Mouse (Mus musculus) adrenal gland, postnatal 4 days (tissue): ENCODE measurements around the gene Ncapd2. TPM values are rescaled to one million over a fixed set of nuclear protein-coding genes. Genes with fewer than 3 reads are reported as not detected.
A peak's percentile ranks its signal among the peaks of the same experiment; 100 is the strongest.

Experiments used
- DNase-seq, 2 experiments: peaks; one replicate each; pipeline ENCODE4 v3.0.0; 2021 to 2022; ENCODE audit warnings: low spot score in 2 of 2, mixed read lengths in 2 of 2
- long read RNA-seq, 2 experiments: library from polyadenylated mRNA; stranded (forward); transcript quantifications; one replicate each; pipeline ENCODE4 v2.0.0; 2021
- total RNA-seq, 2 experiments: library from RNA; stranded (reverse); gene quantifications; 2 replicates each; pipeline ENCODE4 v1.2.3; 2021

Ncapd2 gene
- 100 to 1,000 TPM in 1 of 2 experiments, 10 to 100 TPM in 1; 95.5 to 107 TPM for total RNA-seq
- long read RNA-seq, experiment 1, full-length matches to known transcripts: 5 of 27 reads
- long read RNA-seq, experiment 1, partial matches to known transcripts: 18 of 27 reads
- long read RNA-seq, experiment 1, other reads (novel, unspliced or antisense): 4 of 27 reads
- long read RNA-seq, experiment 2, full-length matches to known transcripts: 30 of 67 reads
- long read RNA-seq, experiment 2, partial matches to known transcripts: 30 of 67 reads
- long read RNA-seq, experiment 2, other reads (novel, unspliced or antisense): 7 of 67 reads

- DNase-seq: peak; percentile 93 to 95
These were observed at the start of gene Ncapd2, which contains the start of gene Mrpl51 for GRCm38 (mm10) chr6:125191332-125192015. Gene Ncapd2 (minus strand): TSS chr6:125191701. Gene Mrpl51 (plus strand): TSS chr6:125191801.

- DNase-seq: no peak
These were observed 49.1 kb upstream of the Ncapd2 start for GRCm38 (mm10) chr6:125240617-125241016.

- DNase-seq: no peak
These were observed 48.0 kb upstream of the Ncapd2 start for GRCm38 (mm10) chr6:125239547-125239946.

GRCm38 (mm10) chr6:125238396-125238795 is 46.9 kb upstream of the Ncapd2 start:
- no peak for DNase-seq

DNA sequence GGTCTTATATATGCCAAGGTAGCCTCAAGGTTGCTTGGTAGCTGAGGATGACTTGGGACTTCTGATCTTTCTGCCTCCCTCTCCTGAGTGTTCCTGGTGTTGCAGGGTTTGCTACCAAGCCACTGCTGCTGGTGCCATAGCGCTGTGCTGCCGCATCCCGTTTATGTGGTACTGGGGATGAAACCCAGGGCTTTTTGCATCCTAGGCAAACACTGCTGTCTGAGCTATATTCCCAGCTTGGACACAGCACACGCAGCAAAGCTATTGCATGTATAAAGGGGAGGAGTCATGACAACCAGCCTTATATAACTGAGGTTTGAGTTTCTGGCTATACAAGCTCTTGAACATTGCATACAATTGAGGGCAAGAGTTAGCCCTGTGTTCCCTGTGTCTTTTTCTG is 45.9 kb upstream of the Ncapd2 start:
- no peak for DNase-seq

GRCm38 (mm10) chr6:125236782-125237181 is 45.3 kb upstream of the Ncapd2 start, which contains the start of gene Cd27:
Gene Cd27 (minus strand): TSS chr6:125237010.
- no peak for DNase-seq

- no peak for DNase-seq
These were observed 44.8 kb upstream of the Ncapd2 start for GRCm38 (mm10) chr6:125236341-125236740.

- no peak for DNase-seq
These were observed 43.0 kb upstream of the Ncapd2 start for GRCm38 (mm10) chr6:125234520-125234828.

GRCm38 (mm10) chr6:125233816-125234519 is 42.5 kb upstream of the Ncapd2 start:
- DNase-seq: no peak

GRCm38 (mm10) chr6:125232516-125232915 is 41.0 kb upstream of the Ncapd2 start:
- no peak for DNase-seq

DNA sequence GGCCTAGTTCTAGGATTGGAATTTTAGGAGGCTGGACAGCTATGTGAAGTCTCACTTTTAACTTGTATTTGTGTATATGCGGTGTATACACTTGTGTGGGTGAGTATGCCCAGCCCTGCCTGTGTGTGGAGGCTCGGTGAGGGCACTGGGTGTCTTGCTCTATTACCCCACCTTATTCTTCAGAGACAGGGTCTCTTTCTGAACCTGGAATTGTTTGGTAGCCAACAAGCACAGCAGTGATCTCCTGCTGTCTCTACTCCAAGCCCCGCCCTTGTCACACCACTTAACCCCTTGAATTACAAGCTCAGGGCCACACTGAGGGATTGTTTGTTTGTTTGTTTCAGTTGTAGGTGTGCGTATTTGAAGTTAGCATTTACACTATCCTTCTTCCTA is 40.5 kb upstream of the Ncapd2 start:
- DNase-seq: no peak

- peak in 1 of 2 experiments; percentile 48 for DNase-seq
These were observed 39.9 kb upstream of the Ncapd2 start, which contains the start of gene Tapbpl for GRCm38 (mm10) chr6:125231117-125232044. Gene Tapbpl (minus strand): TSS chr6:125231860.

- no peak for DNase-seq
These were observed 39.1 kb upstream of the Ncapd2 start for GRCm38 (mm10) chr6:125230571-125230970.

DNA sequence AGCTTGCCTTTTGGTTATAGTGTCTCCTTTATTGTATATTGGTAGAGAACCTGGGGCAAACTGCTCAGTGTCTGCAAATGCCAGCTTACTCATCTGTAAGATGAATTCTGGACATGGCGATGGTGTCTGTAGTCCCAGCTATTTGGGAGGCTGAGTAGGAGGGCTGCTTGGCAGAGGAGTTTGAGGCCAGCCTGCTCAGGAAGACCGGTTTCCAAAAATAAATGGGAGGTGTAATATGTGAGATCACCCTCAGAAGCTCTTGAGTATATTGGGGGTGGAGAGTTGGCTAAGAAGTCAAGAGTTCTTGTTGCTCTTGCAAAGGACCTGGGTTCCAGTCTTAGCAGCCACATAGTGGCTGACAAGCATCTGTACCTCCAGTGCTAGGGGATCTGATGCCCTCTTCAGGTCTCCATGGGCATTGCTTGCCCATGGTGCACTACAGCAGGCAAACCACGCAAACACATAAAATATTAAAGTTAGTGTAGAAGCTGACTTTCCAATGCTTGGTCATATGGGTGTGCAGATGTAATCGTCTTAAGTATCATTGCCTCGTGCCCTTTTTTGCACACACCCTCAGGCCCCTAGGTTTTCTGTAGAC is 34.1 kb upstream of the Ncapd2 start:
- no peak for DNase-seq

GRCm38 (mm10) chr6:125222577-125222976 is 31.1 kb upstream of the Ncapd2 start:
- DNase-seq: no peak

GRCm38 (mm10) chr6:125222146-125222545 is 30.6 kb upstream of the Ncapd2 start:
- no peak for DNase-seq

GRCm38 (mm10) chr6:125221115-125221745 is 29.7 kb upstream of the Ncapd2 start:
- no peak for DNase-seq

- no peak for DNase-seq
These were observed 27.5 kb upstream of the Ncapd2 start for GRCm38 (mm10) chr6:125218963-125219362.

- DNase-seq: no peak
These were observed 26.4 kb upstream of the Ncapd2 start for GRCm38 (mm10) chr6:125217899-125218298.

- DNase-seq: no peak
These were observed 25.4 kb upstream of the Ncapd2 start for GRCm38 (mm10) chr6:125216898-125217297.
